Mouse (Mus musculus) forebrain, embryonic 10.5 days (tissue): ENCODE data around the gene Chst1. TPM values are rescaled to one million over a fixed set of nuclear protein-coding genes. Genes with fewer than 3 reads are reported as not detected.

Source experiments
- DNase-seq: peaks from one replicate; pipeline ENCODE4 v3.0.0-alpha.2; 2017; ENCODE audit warnings: low spot score; ENCODE audit errors: extremely low spot score
- H3K27ac ChIP-seq: fragments of 300-500 bp; sonication (generic); 2 replicates; pipeline ENCODE4 v1.5.1; 2016; ENCODE audit warnings: mild to moderate bottlenecking
- H3K27me3 ChIP-seq: fragments of 300-500 bp; sonication (generic); 2 replicates; pipeline ENCODE4 v1.6.1; 2016; ENCODE audit warnings: mild to moderate bottlenecking; ENCODE audit not compliant: poor library complexity, severe bottlenecking
- H3K36me3 ChIP-seq: fragments of 300-500 bp; sonication (generic); replicated peaks from 2 replicates; pipeline ENCODE4 v1.6.1; 2016; ENCODE audit warnings: mild to moderate bottlenecking, moderate library complexity
- H3K4me1 ChIP-seq: fragments of 300-500 bp; sonication (generic); 2 replicates; pipeline ENCODE4 v1.6.1; 2016
- H3K4me3 ChIP-seq: fragments of 300-500 bp; sonication (generic); 2 replicates; pipeline ENCODE4 v1.5.1; 2016; ENCODE audit warnings: mild to moderate bottlenecking, moderate library complexity
- H3K9me3 ChIP-seq: fragments of 300-500 bp; sonication (generic); 2 replicates; pipeline ENCODE4 v1.6.1; 2016; ENCODE audit warnings: mild to moderate bottlenecking, moderate library complexity
- WGBS: fragments of 180-500 bp; shearing (Covaris S2); methylation state at CpG from one replicate; pipeline ENCODE4 v1.1.7; 2016; 5-methylcytosine and 5-hydroxymethylcytosine counted together
- polyA plus RNA-seq: library from polyadenylated mRNA; unstranded; fragments of >200 nt; fragmentation: Nextera tagmentation; extraction: Ambion mirVana; gene quantifications from 2 replicates; pipeline ENCODE4 v1.2.1, GENCODE M21; 2016

Gene Chst1
- polyA plus RNA-seq, 1 experiment from 2014 or later = 5.7 TPM

DNA sequence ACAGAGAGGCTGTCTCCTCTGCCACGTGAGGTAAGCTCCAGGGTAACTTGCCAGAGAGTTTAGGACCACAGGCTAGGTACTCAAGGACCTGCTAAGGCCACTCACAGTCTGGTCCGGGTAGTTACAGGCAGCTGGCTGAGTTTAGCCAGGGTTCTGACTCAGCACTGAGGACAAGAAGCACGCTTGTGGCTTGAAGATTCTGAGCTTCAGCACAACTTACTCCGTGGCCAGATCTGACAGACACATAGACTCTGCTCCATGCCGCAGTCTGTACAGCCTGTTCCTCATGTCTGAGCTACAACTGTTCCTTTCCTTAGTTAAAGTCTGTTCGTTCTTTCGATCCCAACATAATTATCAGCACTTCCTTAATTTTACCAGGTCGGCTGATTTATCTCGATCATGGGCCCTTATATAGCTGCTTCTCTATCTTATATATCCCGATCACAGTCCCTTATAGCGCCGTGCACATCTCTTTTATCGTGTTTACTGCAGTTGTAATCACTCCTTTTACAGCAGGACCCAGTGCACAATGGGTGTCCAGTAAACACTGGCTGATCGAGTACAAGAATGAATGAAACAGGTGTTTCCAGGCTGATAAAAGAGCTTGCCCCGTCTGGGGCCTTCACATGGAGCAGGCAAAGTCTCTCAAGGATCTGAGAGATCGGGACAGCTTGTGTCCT is 17.7 kb downstream of the Chst1 start:
- no peak for DNase-seq
- WGBS = 85% methylated on average over 16 of the region's 16 CpGs
- H3K36me3 ChIP-seq = peaks cover 19% of the 10 kb centered on the region
- H3K9me3 ChIP-seq = peaks cover 5% of the 10 kb centered on the region; the same call in 1 of the 2 replicates
- H3K27ac ChIP-seq = no peak overlapping the region
- H3K4me1 ChIP-seq = 0 out of 2 replicates have a peak, but pooled peaks cover 4% of the 10 kb centered on the region
- H3K27me3 ChIP-seq = no peaks in the 10 kb centered on the region; the same call in 1 of the 2 replicates
- no peak overlapping the region for H3K4me3 ChIP-seq

DNA sequence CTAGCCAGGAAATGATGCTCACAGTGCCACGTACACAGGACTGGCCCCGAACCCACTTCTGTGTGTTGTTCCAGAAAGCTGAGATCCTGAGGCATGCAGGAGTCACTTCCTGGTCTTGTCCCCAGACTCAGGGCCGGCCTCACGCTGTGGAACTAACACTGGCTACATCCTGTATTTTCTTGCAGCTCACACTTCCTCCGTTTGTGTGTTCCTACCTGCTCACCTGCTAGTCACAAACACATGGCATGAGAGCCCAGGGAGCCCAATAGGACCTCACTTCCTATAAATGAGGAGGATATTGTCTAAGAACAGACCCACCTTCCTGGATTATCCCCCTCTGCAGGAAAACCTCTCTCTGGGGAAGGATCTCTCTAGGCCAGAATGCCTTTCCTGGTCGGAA is 18.5 kb downstream of the Chst1 start:
- Histone ChIP-seq H3K4me1 (0 out of 2 replicates have a peak, but pooled peaks cover 4% of the 10 kb centered on the region), H3K36me3 (peaks cover 17% of the 10 kb centered on the region), H3K4me3 (no peak overlapping the region), H3K27ac (0 out of 2 replicates have a peak overlapping the region, but pooled peaks have one; percentile 15), H3K27me3 (no peaks in the 10 kb centered on the region), H3K9me3 (peaks cover 5% of the 10 kb centered on the region; the same call in 1 of the 2 replicates)
- DNase-seq = no peak
- 81% methylated on average over 6 of the region's 6 CpGs for WGBS

DNA sequence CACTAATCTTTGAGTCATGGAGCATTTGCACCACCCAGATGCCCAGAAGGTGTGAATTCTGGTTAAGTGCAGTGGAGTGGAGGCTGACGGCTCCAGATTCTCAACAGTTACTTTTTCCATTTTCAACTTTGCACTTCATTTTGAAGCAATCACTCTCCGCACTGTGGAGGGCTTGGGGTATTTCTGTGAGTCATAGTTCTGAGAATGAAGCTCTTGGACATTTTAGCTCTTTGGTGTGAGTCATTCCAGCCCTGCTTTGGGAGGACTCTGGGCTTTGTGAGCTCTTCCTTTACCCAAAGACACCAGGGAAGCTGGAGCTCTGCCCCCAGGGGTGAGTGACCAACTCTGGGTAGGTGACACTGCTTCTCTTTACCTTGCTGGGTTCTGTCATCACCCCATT is 28.1 kb downstream of the Chst1 start:
- peaks cover 5% of the 10 kb centered on the region; the same call in 1 of the 2 replicates for H3K9me3 ChIP-seq
- no peak overlapping the region for H3K4me3 ChIP-seq
- WGBS = 79% methylated on average over 2 of the region's 2 CpGs
- DNase-seq = no peak
- H3K36me3 ChIP-seq = no peaks in the 10 kb centered on the region
- H3K27me3 ChIP-seq = no peaks in the 10 kb centered on the region
- no peak overlapping the region for H3K27ac ChIP-seq
- no peaks in the 10 kb centered on the region for H3K4me1 ChIP-seq

DNA sequence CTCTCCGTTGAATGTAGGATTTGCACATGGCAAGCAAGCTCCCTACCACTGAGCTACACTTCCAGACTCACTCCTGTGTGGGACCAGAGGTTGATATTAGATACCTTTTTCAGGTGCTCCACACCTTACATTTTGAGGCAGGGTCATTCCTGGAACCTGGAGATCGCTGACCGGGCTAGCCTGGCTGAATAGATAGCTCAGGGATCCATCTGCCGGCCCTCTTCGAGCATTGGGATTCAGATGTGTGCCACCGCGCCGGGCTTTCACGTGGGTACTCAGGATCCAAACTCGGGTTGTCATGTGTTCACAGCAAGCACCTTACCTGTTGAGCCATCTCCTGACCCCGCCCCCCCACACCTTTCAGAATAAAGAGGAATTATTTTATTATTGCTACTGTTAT is 31.3 kb downstream of the Chst1 start:
- H3K4me1 ChIP-seq = 0 out of 2 replicates have a peak, but pooled peaks cover 3% of the 10 kb centered on the region

DNA sequence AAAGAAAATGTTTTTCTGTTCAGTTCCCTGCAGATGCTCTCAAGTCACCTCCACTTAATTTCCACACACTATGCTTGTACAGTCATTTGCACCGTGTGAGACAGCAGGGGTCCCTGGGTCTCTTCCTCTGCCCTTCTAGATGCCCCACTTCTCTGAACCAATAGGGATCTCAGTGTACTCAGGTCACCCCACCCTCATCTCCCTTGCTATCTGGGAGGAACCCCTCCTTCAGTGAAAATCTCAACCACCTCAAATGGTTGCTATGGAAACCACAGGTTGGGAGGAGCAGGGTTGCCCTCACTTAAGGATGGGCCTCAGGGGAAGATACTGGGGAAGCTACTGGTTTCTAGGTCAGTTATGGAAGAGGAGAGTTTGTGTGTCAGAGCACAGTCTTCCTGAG is 32.5 kb downstream of the Chst1 start:
- Histone ChIP-seq H3K27ac (no peak overlapping the region), H3K9me3 (no peaks in the 10 kb centered on the region), H3K36me3 (no peaks in the 10 kb centered on the region), H3K4me1 (0 out of 2 replicates have a peak, but pooled peaks cover 3% of the 10 kb centered on the region), H3K4me3 (no peak overlapping the region), H3K27me3 (no peaks in the 10 kb centered on the region)
- DNase-seq = no peak
- whole genome bisulfite sequencing = 74% methylated on average over 1 of the region's 1 CpGs

More for the DNA sequence above, 31.3 kb downstream of the Chst1 start:
- H3K27ac ChIP-seq = no peak overlapping the region
- H3K27me3 ChIP-seq = no peaks in the 10 kb centered on the region
- no peak for DNase-seq
- no peak overlapping the region for H3K4me3 ChIP-seq
- no peaks in the 10 kb centered on the region for H3K36me3 ChIP-seq
- H3K9me3 ChIP-seq = no peaks in the 10 kb centered on the region
- 92% methylated on average over 11 of the region's 11 CpGs for WGBS

DNA sequence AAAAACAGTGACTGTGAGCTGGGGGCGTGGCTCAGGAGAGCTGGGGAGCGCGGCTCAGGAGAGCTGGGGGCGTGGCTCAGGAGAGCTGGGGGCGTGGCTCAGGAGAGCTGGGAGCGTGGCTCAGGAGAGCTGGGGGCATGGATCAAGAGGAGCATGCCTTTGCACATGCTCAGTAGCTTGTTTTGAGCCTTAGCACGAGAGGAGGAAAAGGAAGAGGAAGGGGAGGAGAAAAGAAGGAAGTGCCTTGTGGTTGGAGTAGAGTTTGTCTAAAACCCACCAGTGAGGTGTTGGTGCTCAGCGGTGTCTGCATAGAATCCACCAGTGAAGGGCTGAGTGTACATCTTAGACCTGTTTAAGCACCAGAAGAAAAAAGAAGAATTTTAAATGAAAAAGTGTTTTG is 41.0 kb downstream of the Chst1 start:
- Histone ChIP-seq H3K4me3 (no peak overlapping the region), H3K4me1 (peaks cover 10% of the 10 kb centered on the region), H3K27ac (no peak overlapping the region), H3K27me3 (no peaks in the 10 kb centered on the region), H3K36me3 (no peaks in the 10 kb centered on the region), H3K9me3 (no peaks in the 10 kb centered on the region)
- no peak for DNase-seq
- 28% methylated on average over 8 of the region's 8 CpGs for WGBS

DNA sequence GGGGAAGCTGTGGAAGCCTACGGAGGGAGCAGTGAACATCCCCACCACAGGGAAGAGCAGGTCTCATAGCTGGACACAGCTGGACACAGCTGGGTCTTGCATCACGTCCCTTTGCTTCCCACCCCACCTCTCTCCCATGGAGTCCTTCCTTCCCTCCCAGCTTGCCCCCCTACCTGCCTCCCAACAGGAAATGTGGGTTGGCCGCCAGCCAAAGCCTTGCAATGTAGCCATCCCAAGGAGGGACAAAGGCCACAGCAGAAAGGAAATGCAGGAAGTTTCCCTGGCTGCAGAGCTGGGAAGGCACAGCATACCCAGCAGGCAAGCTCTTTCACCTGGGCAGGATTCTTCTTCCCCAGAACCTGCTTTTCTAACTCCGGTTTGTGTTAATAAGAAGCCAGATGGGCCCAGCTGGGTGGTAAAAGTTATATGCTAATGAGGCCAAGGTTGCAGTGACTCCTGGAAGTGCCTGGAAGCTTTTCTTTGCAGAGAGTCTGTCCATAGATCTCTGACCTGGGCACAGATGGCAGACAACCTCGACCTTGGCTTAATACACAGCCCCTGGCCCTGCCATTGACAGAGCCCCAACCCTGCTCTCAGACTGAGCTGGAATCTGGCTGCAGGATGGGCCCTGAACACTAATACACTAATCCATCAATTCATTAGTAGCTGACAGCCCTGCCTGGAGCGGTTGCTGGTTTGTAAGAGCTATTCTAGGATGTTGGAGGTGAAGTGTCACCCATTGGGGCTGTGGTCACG is 46.0 kb downstream of the Chst1 start:
- H3K36me3 ChIP-seq = no peaks in the 10 kb centered on the region
- peaks cover 18% of the 10 kb centered on the region for H3K4me1 ChIP-seq
- 67% methylated on average over 7 of the region's 7 CpGs for WGBS
- no peak overlapping the region for H3K4me3 ChIP-seq
- H3K27me3 ChIP-seq = no peaks in the 10 kb centered on the region
- no peaks in the 10 kb centered on the region for H3K9me3 ChIP-seq
- no peak for DNase-seq
- H3K27ac ChIP-seq = peak overlapping the region; percentile 40; the same call in 1 of the 2 replicates

DNA sequence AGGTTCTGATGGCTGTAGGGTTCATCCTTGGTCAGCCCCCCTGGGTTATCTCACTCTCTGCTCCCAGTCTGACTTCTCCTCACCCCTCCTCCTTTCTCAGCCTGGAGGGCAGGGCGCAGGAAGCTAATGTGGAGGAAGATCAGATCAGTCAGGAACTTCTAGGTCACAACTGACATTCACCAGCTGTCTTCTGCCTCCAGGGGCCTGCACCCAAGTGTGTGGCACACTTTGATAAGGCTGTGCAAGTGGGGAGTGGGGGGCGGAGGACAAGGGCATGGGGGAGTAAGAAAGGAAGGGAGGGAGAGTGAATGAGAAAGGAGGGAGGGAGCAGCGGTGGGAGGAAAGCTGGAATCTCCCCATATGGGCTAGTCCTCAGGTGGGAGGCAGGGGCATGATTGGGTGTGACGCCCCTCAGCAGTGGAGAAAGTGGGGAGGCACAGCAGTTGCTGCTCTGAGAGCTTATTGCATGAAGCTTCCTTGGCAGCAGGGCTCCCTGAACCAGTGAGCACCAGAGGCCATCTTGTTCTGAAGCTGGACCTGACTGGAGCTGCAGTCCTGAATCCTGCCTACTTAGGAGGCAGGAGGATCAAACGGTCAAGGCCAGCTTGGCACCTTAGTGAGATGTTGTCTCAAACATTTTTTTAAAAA is 49.8 kb downstream of the Chst1 start:
- WGBS = 74% methylated on average over 5 of the region's 5 CpGs
- Histone ChIP-seq H3K36me3 (no peaks in the 10 kb centered on the region), H3K27me3 (no peaks in the 10 kb centered on the region), H3K4me1 (peaks cover 15% of the 10 kb centered on the region), H3K9me3 (no peaks in the 10 kb centered on the region), H3K4me3 (no peak overlapping the region), H3K27ac (no peak overlapping the region)
- no peak for DNase-seq

DNA sequence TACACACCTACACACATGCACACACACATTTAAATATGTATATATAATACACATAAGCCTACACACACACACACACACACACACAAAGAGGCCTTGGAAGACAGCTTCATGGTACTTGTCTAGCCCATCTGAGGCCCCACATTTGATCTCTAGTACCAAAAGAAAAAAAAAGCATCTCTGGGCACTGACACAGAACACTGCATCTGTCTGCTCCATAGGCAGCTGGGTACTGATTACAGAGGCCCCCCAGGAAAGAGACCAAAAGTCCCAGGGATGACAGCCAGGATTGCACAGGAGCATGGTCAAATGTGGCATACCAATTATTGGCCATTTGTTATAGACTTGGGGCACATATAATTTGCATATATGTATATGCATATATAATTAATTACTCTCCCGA is 50.9 kb downstream of the Chst1 start:
- Histone ChIP-seq H3K27ac (no peak overlapping the region), H3K4me3 (no peak overlapping the region), H3K4me1 (peaks cover 11% of the 10 kb centered on the region), H3K9me3 (no peaks in the 10 kb centered on the region), H3K27me3 (no peaks in the 10 kb centered on the region), H3K36me3 (no peaks in the 10 kb centered on the region)
- WGBS = 92% methylated on average over 1 of the region's 1 CpGs
- DNase-seq = no peak

DNA sequence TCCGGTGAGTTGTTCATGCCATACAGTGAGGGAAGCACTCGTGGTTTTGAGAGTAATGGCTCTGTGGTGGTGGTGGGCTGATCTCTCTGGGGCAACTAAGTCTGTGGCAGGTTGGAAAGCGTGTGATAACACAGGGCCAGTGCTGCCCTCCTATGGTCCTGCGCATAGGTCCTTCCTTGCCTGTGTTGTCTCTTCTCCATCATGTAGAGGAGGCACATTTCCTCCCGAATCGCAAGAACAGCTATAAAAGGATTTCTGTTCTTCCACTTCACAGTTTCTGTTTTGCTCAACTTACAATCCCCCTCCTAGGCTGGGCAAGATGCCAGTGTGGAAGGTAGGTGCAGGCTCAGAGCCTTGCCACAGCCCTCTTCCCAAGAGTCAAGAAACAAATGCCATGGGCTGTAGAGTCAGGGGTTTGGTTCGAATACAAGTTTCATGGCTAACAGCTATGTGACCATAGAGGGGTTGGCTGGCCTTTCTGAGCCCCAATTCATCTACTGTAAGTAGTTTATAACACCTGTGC is 51.8 kb downstream of the Chst1 start:
- DNase-seq = no peak
- peaks cover 10% of the 10 kb centered on the region; the same call in 1 of the 2 replicates for H3K4me1 ChIP-seq
- H3K4me3 ChIP-seq = no peak overlapping the region
- no peaks in the 10 kb centered on the region for H3K27me3 ChIP-seq
- H3K9me3 ChIP-seq = no peaks in the 10 kb centered on the region
- H3K36me3 ChIP-seq = no peaks in the 10 kb centered on the region
- WGBS = 91% methylated on average over 7 of the region's 7 CpGs
- no peak overlapping the region for H3K27ac ChIP-seq

DNA sequence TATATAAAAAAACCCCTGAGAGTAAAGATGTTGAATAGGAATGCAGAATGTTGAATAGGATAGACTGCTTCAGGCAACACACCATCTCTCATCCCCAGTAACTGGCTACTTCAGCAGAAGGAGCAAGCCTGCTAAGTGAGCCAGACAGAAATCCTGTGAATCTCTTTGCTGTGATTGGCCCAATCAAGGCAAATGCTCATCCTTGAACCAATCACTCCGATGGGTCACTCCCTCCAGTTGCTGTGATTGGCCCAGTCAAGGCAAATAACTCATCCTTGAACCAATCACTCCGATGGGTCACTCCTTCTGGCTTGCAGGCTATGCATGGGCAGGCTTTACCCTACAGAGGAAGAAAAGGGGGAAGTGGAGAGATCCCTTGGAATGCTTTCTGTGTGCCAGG is 57.7 kb downstream of the Chst1 start:
- no peak overlapping the region for H3K27ac ChIP-seq
- no peak overlapping the region for H3K4me3 ChIP-seq
- H3K36me3 ChIP-seq = no peaks in the 10 kb centered on the region
- no peaks in the 10 kb centered on the region; the same call in 1 of the 2 replicates for H3K9me3 ChIP-seq
- peaks cover 26% of the 10 kb centered on the region for H3K4me1 ChIP-seq
- H3K27me3 ChIP-seq = no peaks in the 10 kb centered on the region
- DNase-seq = no peak
- WGBS = 83% methylated on average over 2 of the region's 2 CpGs

DNA sequence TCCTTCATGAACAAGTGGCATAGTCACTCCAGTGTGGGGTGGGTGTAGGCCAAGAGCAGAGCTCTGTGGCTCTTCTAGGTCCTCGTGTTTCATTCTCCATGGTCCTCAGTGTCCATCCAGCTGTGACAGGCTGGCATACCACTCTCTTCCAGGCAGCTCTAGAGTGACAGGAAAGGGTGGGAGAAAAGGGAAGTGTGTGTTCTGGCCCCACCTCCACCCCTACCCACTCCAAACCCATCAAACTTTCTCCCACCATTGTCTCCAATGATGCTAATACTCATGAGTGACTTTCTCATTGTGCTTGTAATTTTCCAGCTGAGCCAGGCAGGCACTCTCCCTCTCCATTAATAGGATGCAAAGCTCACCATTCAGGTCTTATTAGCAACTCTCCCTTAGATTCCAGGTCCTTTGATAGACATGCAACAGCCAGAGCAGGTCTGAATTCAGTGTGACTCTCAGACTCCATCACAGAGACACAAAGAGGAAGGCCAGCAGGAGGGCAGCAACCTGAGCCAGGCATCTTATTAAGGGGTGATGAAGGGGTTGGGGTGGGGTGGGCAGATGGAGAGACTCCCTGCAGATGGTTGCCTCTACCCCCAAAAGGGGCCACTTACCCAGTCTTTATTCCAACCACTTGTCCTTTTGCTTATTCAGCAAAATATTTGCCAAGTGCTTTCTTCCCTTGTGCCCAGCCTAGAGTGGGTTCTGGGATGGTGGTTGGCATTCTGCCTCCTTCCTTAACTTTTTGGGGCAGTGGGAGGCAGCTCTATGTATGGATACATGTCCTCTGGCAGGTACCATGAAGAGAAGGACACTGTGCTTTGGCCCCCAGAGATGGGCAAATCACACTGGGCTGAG is 59.0 kb downstream of the Chst1 start:
- Histone ChIP-seq H3K27me3 (no peaks in the 10 kb centered on the region), H3K36me3 (no peaks in the 10 kb centered on the region), H3K9me3 (peaks cover 5% of the 10 kb centered on the region; the same call in 1 of the 2 replicates), H3K4me3 (no peak overlapping the region), H3K27ac (peak overlapping the region; percentile 58), H3K4me1 (peaks cover 33% of the 10 kb centered on the region)
- no peak for DNase-seq
- 36% methylated on average over 1 of the region's 1 CpGs for WGBS
